ENCODE assay signal across 15 mouse cellular contexts in the genomic region with DNA sequence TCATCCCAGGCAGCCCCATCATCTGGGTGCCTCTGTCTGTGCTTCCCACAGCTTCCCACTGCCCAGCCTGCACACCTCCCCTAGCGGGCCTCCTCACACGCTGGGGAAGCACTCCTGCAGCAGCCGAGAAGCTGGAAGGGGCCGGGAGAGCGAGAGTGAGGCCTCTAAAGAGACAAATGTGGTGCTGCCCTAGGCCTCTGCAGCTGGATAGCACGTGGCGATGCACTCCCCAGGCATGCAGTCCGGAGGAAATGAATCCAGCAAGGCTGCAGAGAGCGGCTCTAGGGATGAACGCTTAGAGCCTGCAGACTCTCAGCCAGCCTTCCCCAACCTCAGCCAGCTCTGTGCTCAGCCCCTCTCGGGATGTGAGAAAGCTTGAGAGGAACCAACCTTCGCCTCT. TPM values are rescaled to one million over a fixed set of nuclear protein-coding genes. Genes with fewer than 3 reads are reported as not detected.
DNase-seq lines count a peak whose midpoint lies in the region; ATAC-seq and TF ChIP-seq lines count a peak whose summit lies in the region.
"Had no signal": no experiment of that assay in that cellular context is flagged by ENCODE, and none has a peak within 500 bp of the region (broad histone marks: within the 10 kb centered on the region; RNA-seq: fewer than 3 reads in every experiment).

No protein-coding gene starts in this region.

- 18% methylated on average over 12 of the region's 12 CpGs for WGBS in heart, embryonic 12.5 days
- 56% methylated on average over 12 of the region's 12 CpGs for WGBS in heart, adult 2 months
- WGBS in neural tube, embryonic 15.5 days: 32% methylated on average over 12 of the region's 12 CpGs

- DNase-seq in heart, adult 2 months: no peak
- peak; percentile 67 for DNase-seq in neural tube, embryonic 10.5 days (ENCODE audit: extremely low spot score, low spot score)
- DNase-seq in heart, postnatal 4 days: peak; percentile 37
- peak; percentile 43 for DNase-seq in yolk sac, embryonic 10.5 days (ENCODE audit: low spot score)
- no peak for DNase-seq in spleen, postnatal 14 days (ENCODE audit: low spot score in 2 of 2)
- DNase-seq: adrenal gland, postnatal 10 days; kidney, adult 11 months; thymus, postnatal 4 days had no signal

- no peak overlapping the region for H3K9ac ChIP-seq in heart, embryonic 12.5 days
- H3K9ac ChIP-seq in heart, adult 2 months (ENCODE audit: low read depth, low read length): no peak overlapping the region
- no peak overlapping the region; the same call in 1 of the 2 replicates for H3K9ac ChIP-seq in neural tube, embryonic 15.5 days (replicated peaks)
- H3K9ac ChIP-seq: liver, embryonic 12.5 days had no signal

- TF ChIP-seq POLR2A in heart, adult 2 months (IDR thresholded peaks at IDR 0.05; ENCODE audit: insufficient read depth, low read depth, low read length): no peak

- peak overlapping the region; percentile 9; the same call in 1 of the 2 replicates for H3K27ac ChIP-seq in heart, embryonic 12.5 days (ENCODE audit: poor library complexity, severe bottlenecking)
- H3K27ac ChIP-seq in heart, adult 2 months: no peak overlapping the region
- no peak overlapping the region for H3K27ac ChIP-seq in neural tube, embryonic 15.5 days (replicated peaks)
- H3K27ac ChIP-seq: liver, embryonic 12.5 days had no signal

- H3K27me3 ChIP-seq in heart, embryonic 12.5 days (replicated peaks): 0 out of 2 replicates have a peak, but pooled peaks cover 4% of the 10 kb centered on the region
- no peaks in the 10 kb centered on the region for H3K27me3 ChIP-seq in heart, adult 2 months (ENCODE audit: control insufficient read depth, insufficient read depth, low read length)
- no peaks in the 10 kb centered on the region; the same call in 1 of the 2 replicates for H3K27me3 ChIP-seq in neural tube, embryonic 15.5 days (replicated peaks)

- no peak for ATAC-seq in heart, embryonic 12.5 days (ENCODE audit: insufficient number of reproducible peaks, low FRiP score)
- no peak for ATAC-seq in neural tube, embryonic 15.5 days (ENCODE audit: low FRiP score)
- no peak for ATAC-seq in inflammation-experienced regulatory T-cells, adult 6 months
- ATAC-seq: liver, embryonic 12.5 days; Patski had no signal

- H3K9me3 ChIP-seq in heart, embryonic 12.5 days (replicated peaks): no peaks in the 10 kb centered on the region
- H3K9me3 ChIP-seq in neural tube, embryonic 15.5 days (replicated peaks): no peaks in the 10 kb centered on the region
- H3K9me3 ChIP-seq: liver, embryonic 12.5 days had no signal

- no peaks in the 10 kb centered on the region for H3K36me3 ChIP-seq in heart, embryonic 12.5 days
- no peaks in the 10 kb centered on the region for H3K36me3 ChIP-seq in heart, adult 2 months (ENCODE audit: control insufficient read depth, insufficient read depth, low read length)
- H3K36me3 ChIP-seq in neural tube, embryonic 15.5 days: no peaks in the 10 kb centered on the region
- H3K36me3 ChIP-seq: liver, embryonic 12.5 days had no signal

- no peaks in the 10 kb centered on the region for H3K79me2 ChIP-seq in heart, adult 2 months (replicated peaks; ENCODE audit: control insufficient read depth, insufficient read depth, low read length)

- intact Hi-C loops in heart, adult 2 months (cut with DNase I): no loop called here

- no peak for TF ChIP-seq CTCF in heart, adult 2 months (IDR thresholded peaks at IDR 0.05)

- peaks cover 78% of the 10 kb centered on the region for H3K4me1 ChIP-seq in heart, embryonic 12.5 days (replicated peaks)
- H3K4me1 ChIP-seq in heart, adult 2 months (ENCODE audit: control insufficient read depth, insufficient read depth, low read length): peaks cover 2% of the 10 kb centered on the region; the same call in 1 of the 2 replicates
- H3K4me1 ChIP-seq in neural tube, embryonic 15.5 days: peaks cover 31% of the 10 kb centered on the region

- TF ChIP-seq EP300 in heart, adult 2 months (IDR thresholded peaks at IDR 0.05; ENCODE audit: insufficient read depth, low read depth, low read length): no peak

- H3K4me3 ChIP-seq in heart, embryonic 12.5 days: no peak overlapping the region
- no peak overlapping the region for H3K4me3 ChIP-seq in heart, adult 2 months
- H3K4me3 ChIP-seq in neural tube, embryonic 15.5 days (replicated peaks): no peak overlapping the region
- H3K4me3 ChIP-seq: liver, embryonic 12.5 days; myocyte had no signal

- H3K4me2 ChIP-seq in heart, embryonic 12.5 days: no peak overlapping the region
- H3K4me2 ChIP-seq in neural tube, embryonic 15.5 days: no peak overlapping the region
- H3K4me2 ChIP-seq: liver, embryonic 12.5 days had no signal

RNA-seq across cellular contexts. Expression of a gene that starts 35.9 kb away (rescaled TPM):
- 26.3 and 31.0 TPM in 2 replicates for polyA plus RNA-seq in heart, embryonic 12.5 days (2016; fragmentation: Nextera tagmentation; extraction: Ambion mirVana)
- total RNA-seq in heart, adult 2 months (2021): 1 to 10 TPM; 4.8 to 7.3 TPM
- polyA plus RNA-seq in heart, adult 2 months (2012; rRNA removed): 6.2 and 9.0 TPM in 2 replicates
- polyA plus RNA-seq in neural tube, embryonic 15.5 days (2015; fragmentation: Nextera tagmentation; extraction: Ambion mirVana): 1.9 and 2.5 TPM in 2 replicates
- 1 to 10 TPM; 4.4 to 5.7 TPM for total RNA-seq in heart, postnatal 4 days (2021)
- polyA plus RNA-seq in inflammation-experienced regulatory T-cells, adult 6 months (2017; shearing (Covaris generic)): not detected
- total RNA-seq: megakaryocyte progenitor cell, adult 5-6 weeks had no signal

Comparison
In these comparisons a context has a peak if more than half of its experiments do, and no peak if none do; other contexts are left out.
1. DNase-seq: peak in neural tube, embryonic 10.5 days (single experiment), heart, postnatal 4 days (single experiment) and yolk sac, embryonic 10.5 days (single experiment); none in heart, adult 2 months (0 of 2) and spleen, postnatal 14 days (0 of 2).